Mouse (Mus musculus) liver, adult 2 months (tissue): ENCODE measurements around the gene Hist1h1t.

ENCODE experiments used
- CTCF ChIP-seq: fragments of 200-500 bp; IDR thresholded peaks from 2 replicates; pipeline ENCODE4 v1.5.1; 2011; ENCODE audit warnings: low read depth, low read length, control low read depth
- POLR2A ChIP-seq: fragments of 200-500 bp; IDR thresholded peaks from 2 replicates; pipeline ENCODE4 v1.6.1; 2011; ENCODE audit warnings: low read length, control low read depth; ENCODE audit not compliant: insufficient read depth; ENCODE audit errors: extremely low read depth

- TF ChIP-seq POLR2A (no peak), CTCF (no peak)
Measured at GRCm38 (mm10) chr13:23743963-23744362, 48.3 kb downstream of the Hist1h1t start.
